Mouse (Mus musculus) neural tube, embryonic 15.5 days (tissue): Measurements from ENCODE around the gene Hint3. TPM values are rescaled to one million over a fixed set of nuclear protein-coding genes. Genes with fewer than 3 reads are reported as not detected.

Source experiments
- ATAC-seq: fragments of 200-750 bp; cut with Nextera tagmentation; 2 replicates; pipeline ENCODE4 v1.8.0; 2017; ENCODE audit warnings: mild to moderate bottlenecking, moderate TSS enrichment, moderate library complexity; ENCODE audit not compliant: low FRiP score
- H3K27ac ChIP-seq: fragments of 300-500 bp; sonication (generic); replicated peaks from 2 replicates; pipeline ENCODE4 v1.5.1; 2015; ENCODE audit warnings: mild to moderate bottlenecking, inconsistent platforms
- H3K27me3 ChIP-seq: fragments of 300-500 bp; sonication (generic); replicated peaks from 2 replicates; pipeline ENCODE4 v1.6.1; 2015; ENCODE audit warnings: inconsistent platforms
- H3K36me3 ChIP-seq: fragments of 300-500 bp; sonication (generic); 2 replicates; pipeline ENCODE4 v1.6.1; 2015; ENCODE audit warnings: inconsistent platforms
- H3K4me1 ChIP-seq: fragments of 300-500 bp; sonication (generic); 2 replicates; pipeline ENCODE4 v1.6.1; 2015; ENCODE audit warnings: inconsistent platforms
- H3K4me2 ChIP-seq: fragments of 300-500 bp; sonication (generic); 2 replicates; pipeline ENCODE4 v1.6.1; 2015; ENCODE audit warnings: inconsistent platforms, mild to moderate bottlenecking, moderate library complexity
- H3K4me3 ChIP-seq: fragments of 300-500 bp; sonication (generic); replicated peaks from 2 replicates; pipeline ENCODE4 v1.5.1; 2015; ENCODE audit warnings: mild to moderate bottlenecking, inconsistent platforms
- H3K9ac ChIP-seq: fragments of 300-500 bp; sonication (generic); replicated peaks from 2 replicates; pipeline ENCODE4 v1.6.1; 2015; ENCODE audit warnings: mild to moderate bottlenecking, inconsistent platforms
- H3K9me3 ChIP-seq: fragments of 300-500 bp; sonication (generic); replicated peaks from 2 replicates; pipeline ENCODE4 v1.6.1; 2016; ENCODE audit warnings: inconsistent platforms
- WGBS: fragments of 180-500 bp; shearing (Covaris S2); methylation state at CpG from one replicate; pipeline ENCODE4 v1.1.7; 2015; ENCODE audit warnings: mixed read lengths; 5-methylcytosine and 5-hydroxymethylcytosine counted together
- polyA plus RNA-seq: library from polyadenylated mRNA; unstranded; fragments of >200 nt; fragmentation: Nextera tagmentation; extraction: Ambion mirVana; gene quantifications from 2 replicates; pipeline ENCODE4 v1.2.1, GENCODE M21; 2015

The Hint3 gene
- polyA plus RNA-seq, 1 experiment from 2014 or later, result 21.5 TPM

DNA sequence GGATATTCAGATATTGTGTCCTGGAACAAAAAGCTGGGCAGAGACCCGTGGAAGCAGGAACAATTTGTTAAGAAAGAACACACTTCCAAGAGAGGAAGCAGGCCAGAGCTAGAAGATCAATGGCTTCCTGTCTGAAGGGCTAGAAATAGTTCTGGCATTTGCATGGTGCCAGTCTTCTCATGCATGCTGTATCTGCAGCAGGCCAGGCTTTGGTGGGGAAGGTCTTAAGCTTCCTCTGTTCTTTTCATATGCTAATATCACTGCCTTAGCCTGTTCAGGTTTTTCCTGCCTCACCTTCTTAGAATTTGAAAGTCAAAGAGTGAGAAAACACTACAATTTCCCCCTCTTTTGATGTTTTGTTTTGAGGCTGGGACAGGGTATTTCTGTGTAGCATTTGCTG, 1.9 kb downstream of the Hint3 start:
- Histone ChIP-seq H3K27me3 (no peaks in the 10 kb centered on the region), H3K27ac (no peak overlapping the region), H3K4me3 (no peak overlapping the region), H3K9ac (no peak overlapping the region), H3K9me3 (no peaks in the 10 kb centered on the region), H3K4me2 (no peak overlapping the region), H3K36me3 (no peaks in the 10 kb centered on the region), H3K4me1 (peaks cover 4% of the 10 kb centered on the region; the same call in 1 of the 2 replicates)
- WGBS, result 39% methylated on average over 1 of the region's 1 CpGs
- ATAC-seq, result no peak

DNA sequence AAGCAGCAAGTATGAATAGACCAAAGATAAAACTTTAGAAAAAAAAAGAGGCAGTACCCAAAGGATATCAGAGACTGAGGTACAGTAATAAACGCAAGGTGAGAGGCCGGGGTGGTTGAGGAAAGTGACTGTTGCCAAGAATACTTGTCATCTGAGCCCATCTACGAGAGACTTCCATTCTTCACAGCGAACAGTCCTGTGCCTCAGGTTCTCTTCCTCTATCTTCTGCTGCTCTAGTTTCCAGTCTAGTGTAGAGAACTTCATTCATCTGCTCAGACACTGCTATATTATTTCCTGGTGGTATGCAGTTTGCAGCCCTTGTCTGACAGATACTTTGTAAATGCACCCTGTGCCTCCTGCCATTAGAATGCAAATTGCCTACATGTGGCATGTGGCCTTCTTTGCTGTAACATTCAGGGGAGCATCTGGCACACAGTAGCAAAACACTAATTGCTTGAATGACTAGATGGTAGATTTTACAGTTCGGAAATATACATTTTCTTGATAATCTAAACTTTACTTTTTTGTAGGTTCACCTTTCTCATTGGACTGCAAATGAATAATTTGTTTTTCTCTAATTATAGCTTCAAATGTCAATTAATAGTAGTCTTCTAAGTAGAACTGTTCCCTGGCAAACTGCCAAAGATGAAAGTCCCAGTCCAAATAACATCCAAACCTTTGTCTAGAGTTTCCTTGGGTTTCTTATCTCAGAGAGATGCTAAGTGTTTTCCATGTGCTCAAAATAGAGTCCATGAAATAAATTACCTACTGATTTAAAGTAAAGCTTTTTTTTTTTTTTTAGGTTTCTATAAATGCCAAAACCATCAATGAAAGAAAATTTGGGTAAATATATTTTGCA, 5.0 kb downstream of the Hint3 start:
- Histone ChIP-seq H3K4me2 (no peak overlapping the region), H3K27me3 (no peaks in the 10 kb centered on the region; the same call in 1 of the 2 replicates), H3K9ac (no peak overlapping the region), H3K36me3 (no peaks in the 10 kb centered on the region), H3K9me3 (no peaks in the 10 kb centered on the region), H3K4me1 (peaks cover 4% of the 10 kb centered on the region; the same call in 1 of the 2 replicates), H3K27ac (no peak overlapping the region), H3K4me3 (no peak overlapping the region)
- ATAC-seq, result peak; percentile 56; the same call in 1 of the 2 replicates
- 55% methylated on average over 5 of the region's 5 CpGs for WGBS

DNA sequence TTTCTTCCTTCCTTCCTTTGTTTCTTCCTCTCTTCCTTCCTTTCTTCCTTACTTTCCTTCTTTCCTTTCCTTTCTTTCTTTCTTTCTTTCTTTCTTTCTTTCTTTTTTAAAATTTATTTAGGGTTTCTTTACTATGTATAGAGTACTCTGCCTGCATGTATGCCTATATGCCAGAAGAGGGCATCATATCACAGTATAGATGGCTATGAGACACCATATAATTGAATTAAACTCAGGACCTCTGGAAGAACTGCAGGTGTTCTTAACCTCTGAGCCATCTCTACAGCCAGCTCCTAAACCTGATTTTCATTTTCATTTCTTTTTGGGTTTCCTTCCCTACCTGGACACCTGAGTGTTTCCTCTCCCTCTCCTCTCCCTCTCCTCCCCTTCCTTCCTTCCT, 6.5 kb downstream of the Hint3 start:
- Histone ChIP-seq H3K36me3 (no peaks in the 10 kb centered on the region), H3K9ac (no peak overlapping the region), H3K4me2 (no peak overlapping the region), H3K27me3 (no peaks in the 10 kb centered on the region; the same call in 1 of the 2 replicates), H3K27ac (no peak overlapping the region), H3K4me1 (peaks cover 7% of the 10 kb centered on the region; the same call in 1 of the 2 replicates), H3K4me3 (no peak overlapping the region), H3K9me3 (no peaks in the 10 kb centered on the region)
- ATAC-seq, result no peak

DNA sequence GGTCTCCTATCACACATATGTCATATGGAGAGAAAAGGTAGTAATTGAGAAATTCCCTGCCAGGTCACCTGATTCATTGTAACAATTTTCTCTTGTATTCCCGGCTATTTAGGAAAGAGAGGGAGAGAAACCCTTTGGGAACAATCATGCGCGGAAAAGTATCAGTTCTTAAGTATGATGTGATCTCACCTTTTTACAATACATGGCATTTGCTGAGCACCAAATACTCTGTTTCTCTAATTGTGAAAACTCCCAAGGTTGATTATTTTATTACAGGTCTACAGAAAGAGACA, 10.6 kb downstream of the Hint3 start:
- Histone ChIP-seq H3K27ac (peak overlapping the region; percentile 95), H3K9ac (peak overlapping the region; percentile 75), H3K27me3 (no peaks in the 10 kb centered on the region; the same call in 1 of the 2 replicates), H3K4me3 (peak overlapping the region; percentile 68), H3K9me3 (no peaks in the 10 kb centered on the region), H3K36me3 (no peaks in the 10 kb centered on the region), H3K4me1 (peaks cover 10% of the 10 kb centered on the region), H3K4me2 (peak overlapping the region; percentile 73)
- 41% methylated on average over 3 of the region's 3 CpGs for WGBS
- no peak for ATAC-seq

DNA sequence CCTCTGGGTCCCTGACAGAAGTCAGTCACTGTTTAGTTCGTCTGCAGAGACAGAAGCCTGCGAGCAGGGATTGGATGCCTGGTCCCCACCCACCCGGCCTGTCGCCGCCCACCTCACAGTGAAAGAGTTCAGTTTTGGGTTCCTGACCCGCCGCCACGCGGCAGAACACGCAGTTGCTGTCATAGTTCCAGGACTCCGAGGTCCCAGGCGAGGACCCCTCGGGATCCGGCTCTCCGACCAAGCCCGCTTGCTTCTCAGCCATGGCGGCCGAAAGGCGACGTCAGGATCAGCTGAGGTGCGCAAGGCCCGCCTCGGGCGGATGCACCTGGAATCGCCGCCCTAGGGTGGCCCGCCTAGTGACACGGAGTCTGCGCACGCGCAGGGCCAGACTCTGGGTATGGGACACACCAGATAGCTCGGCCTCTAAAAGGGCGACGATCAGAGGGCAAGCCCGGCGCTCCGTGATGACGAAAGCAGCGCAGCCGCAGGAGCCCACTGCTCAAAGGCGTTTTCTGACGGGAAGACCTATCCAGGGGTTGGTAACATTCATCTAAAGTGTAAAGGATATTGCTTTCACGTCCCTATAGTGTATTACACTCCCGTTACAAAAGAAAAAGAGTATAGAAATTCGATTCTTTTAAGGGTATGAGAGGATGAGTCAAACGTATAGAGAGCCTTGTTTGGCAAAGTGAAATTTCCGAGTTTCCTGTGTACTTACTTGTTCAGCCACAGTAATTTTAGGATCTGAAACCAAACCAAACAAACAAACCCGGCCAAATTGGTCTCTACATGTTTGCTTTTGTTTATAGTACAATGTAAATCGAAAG, 11.1 kb downstream of the Hint3 start:
- Histone ChIP-seq H3K27me3 (no peaks in the 10 kb centered on the region; the same call in 1 of the 2 replicates), H3K9ac (peak overlapping the region; percentile 75), H3K36me3 (no peaks in the 10 kb centered on the region), H3K4me1 (peaks cover 10% of the 10 kb centered on the region), H3K27ac (peak overlapping the region; percentile 95), H3K4me3 (peak overlapping the region; percentile 68), H3K4me2 (peak overlapping the region; percentile 73), H3K9me3 (no peaks in the 10 kb centered on the region)
- peak; percentile 100 for ATAC-seq
- WGBS, result under 1% methylated on average over 49 of the region's 49 CpGs

DNA sequence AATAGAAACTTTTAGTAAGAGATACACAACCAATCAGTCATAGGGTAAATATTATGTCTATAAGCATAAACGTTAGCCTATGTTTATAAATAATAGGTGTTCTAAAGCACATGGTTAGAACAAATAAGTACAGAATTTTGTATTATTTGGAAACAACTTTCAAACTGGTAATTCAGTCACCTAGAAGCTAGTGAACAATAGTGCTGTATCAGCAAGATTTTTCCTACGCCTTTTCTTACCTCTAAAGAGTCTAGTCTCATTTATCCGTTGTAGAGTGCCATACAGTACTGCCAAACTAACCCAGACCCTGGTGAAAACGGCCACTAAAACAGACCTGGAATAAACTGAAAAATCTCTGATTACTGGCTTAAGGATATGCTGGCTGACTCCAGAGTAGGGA, 16.4 kb downstream of the Hint3 start:
- Histone ChIP-seq H3K36me3 (peaks cover 5% of the 10 kb centered on the region), H3K9ac (no peak overlapping the region), H3K4me2 (no peak overlapping the region), H3K4me1 (peaks cover 7% of the 10 kb centered on the region), H3K4me3 (no peak overlapping the region), H3K27ac (no peak overlapping the region), H3K9me3 (no peaks in the 10 kb centered on the region), H3K27me3 (no peaks in the 10 kb centered on the region)
- ATAC-seq, result no peak
- WGBS, result 90% methylated on average over 4 of the region's 4 CpGs

DNA sequence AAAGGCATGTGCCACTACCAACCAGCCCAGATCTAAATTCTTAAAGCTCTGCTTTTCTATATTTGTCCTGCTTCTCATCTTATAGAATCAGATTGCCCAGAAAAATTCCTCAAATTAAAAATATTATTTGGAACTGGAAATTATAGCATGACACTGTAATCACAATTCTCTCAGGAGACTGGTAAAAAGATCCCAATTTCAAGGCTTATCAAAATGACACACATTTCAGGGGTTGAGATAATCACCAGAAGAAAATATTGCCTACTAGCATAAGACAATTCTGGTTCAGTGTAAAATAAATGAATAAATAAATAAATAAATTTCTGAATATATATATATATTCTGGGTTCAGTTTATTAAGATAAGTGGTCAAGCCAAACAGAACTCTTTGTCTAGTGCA, 19.8 kb downstream of the Hint3 start:
- ATAC-seq, result no peak
- Histone ChIP-seq H3K27me3 (no peaks in the 10 kb centered on the region), H3K27ac (no peak overlapping the region), H3K9me3 (no peaks in the 10 kb centered on the region), H3K9ac (no peak overlapping the region), H3K36me3 (peaks cover 11% of the 10 kb centered on the region), H3K4me2 (no peak overlapping the region), H3K4me1 (no peaks in the 10 kb centered on the region), H3K4me3 (no peak overlapping the region)

DNA sequence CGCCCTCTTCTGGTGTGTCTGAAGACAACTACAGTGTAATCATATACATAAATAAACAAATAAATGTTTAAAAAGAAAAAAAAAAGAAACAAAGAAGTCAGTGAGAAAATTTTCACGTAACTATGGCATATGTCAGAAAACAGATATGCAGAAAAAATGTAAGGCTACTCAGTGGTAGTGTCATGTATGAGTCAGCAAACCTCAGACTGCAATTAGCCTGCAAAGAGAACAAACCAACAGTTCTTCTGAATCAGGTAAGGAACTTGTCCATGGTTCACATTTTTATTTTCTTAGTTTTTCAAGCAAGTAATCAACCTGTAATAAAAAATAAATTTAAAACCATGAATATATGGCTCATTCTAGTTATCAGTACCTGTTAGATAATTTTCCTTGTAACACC, 21.3 kb downstream of the Hint3 start:
- Histone ChIP-seq H3K27ac (no peak overlapping the region), H3K9ac (no peak overlapping the region), H3K4me1 (no peaks in the 10 kb centered on the region), H3K4me3 (no peak overlapping the region), H3K9me3 (no peaks in the 10 kb centered on the region), H3K4me2 (no peak overlapping the region), H3K27me3 (no peaks in the 10 kb centered on the region), H3K36me3 (peaks cover 11% of the 10 kb centered on the region)
- ATAC-seq, result no peak
- WGBS, result 76% methylated on average over 2 of the region's 2 CpGs

DNA sequence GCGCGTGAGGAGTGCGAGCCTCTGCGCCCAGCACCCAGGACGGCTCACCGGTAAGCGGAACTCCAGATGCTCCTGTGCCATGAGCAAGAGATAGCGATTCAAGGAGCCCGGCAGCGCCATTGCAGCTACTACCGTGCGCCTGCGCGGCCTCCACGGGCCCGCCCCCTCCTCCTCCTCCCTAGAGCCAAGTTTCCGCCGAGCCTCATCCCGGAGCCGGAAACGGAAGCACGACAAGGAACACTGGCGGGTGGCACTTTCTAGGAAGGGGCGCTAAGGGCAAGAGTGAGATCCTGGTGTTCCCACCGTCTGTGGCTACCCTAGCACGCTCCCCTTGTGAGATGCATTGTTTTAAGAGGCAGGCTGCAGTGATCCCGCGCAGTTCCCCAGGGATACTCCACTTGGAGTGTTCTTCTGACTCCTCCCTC, 28.9 kb downstream of the Hint3 start, which contains the start of gene Trmt11:
Trmt11 (minus strand) TSS at position 208 of the 425 bp plus-strand sequence.
- under 1% methylated on average over 28 of the region's 28 CpGs for WGBS

DNA sequence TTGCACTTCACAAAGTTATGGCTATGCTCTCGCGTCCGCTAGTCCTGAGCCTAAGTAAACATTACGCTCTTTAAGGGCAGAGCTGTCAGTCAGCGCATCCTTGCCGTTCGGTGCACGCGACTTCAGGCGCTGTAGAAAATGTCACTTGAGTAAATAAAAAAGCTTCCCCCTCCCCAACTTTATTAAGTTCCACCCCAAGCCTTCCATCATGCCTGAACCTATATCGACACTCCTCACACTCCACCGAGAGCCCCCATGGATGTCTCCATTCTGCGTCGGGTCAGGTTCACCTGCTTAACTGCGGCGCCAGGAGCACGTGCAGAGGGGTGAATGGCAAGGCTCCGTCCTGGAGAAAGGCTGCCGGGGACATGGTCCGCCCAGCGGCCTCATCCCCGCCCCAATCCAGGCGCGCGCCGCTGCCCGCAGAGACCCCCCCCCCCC, 29.3 kb downstream of the Hint3 start:
- Histone ChIP-seq H3K9me3 (no peaks in the 10 kb centered on the region), H3K27ac (peak overlapping the region; percentile 85), H3K9ac (peak overlapping the region; percentile 78), H3K4me2 (peak overlapping the region; percentile 84), H3K27me3 (no peaks in the 10 kb centered on the region), H3K4me1 (peaks cover 24% of the 10 kb centered on the region), H3K36me3 (peaks cover 14% of the 10 kb centered on the region), H3K4me3 (peak overlapping the region; percentile 78)
- WGBS, result under 1% methylated on average over 27 of the region's 27 CpGs
- peak; percentile 82 for ATAC-seq

More for the DNA sequence above, 28.9 kb downstream of the Hint3 start, which contains the start of gene Trmt11:
- H3K9me3 ChIP-seq, result no peaks in the 10 kb centered on the region
- peaks cover 10% of the 10 kb centered on the region for H3K36me3 ChIP-seq
- peaks cover 24% of the 10 kb centered on the region for H3K4me1 ChIP-seq
- H3K27me3 ChIP-seq, result no peaks in the 10 kb centered on the region
- peak within 1 kb of the TSS; percentile 78 for H3K9ac ChIP-seq
- H3K4me2 ChIP-seq, result peak within 1 kb of the TSS; percentile 84
- peak within 1 kb of the TSS; percentile 85 for H3K27ac ChIP-seq
- peak within 1 kb of the TSS; percentile 78 for H3K4me3 ChIP-seq
- ATAC-seq, result peak; percentile 98

DNA sequence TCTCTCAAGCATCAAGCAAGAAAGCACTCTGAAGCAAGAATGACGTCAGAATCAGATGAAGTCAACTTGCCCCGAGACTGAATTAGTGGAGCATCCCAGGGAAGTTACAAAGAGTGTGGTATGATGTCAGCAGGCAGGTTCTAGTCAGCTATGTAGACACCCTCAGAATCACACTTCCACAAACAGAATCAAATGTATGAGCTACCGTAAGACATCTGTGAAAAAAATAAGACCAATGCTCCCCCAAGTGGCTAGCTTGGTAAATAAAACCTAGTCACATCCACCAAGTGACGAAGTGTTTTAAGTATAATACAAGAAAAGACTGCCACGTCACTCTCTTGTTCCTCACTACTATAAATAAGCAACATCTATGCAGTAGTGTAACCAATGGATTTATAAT, 42.4 kb downstream of the Hint3 start:
- Histone ChIP-seq H3K36me3 (peaks cover 26% of the 10 kb centered on the region), H3K27me3 (no peaks in the 10 kb centered on the region), H3K4me3 (no peak overlapping the region), H3K9ac (no peak overlapping the region), H3K9me3 (no peaks in the 10 kb centered on the region), H3K4me1 (no peaks in the 10 kb centered on the region), H3K27ac (no peak overlapping the region), H3K4me2 (no peak overlapping the region)
- peak; percentile 45; the same call in 1 of the 2 replicates for ATAC-seq
- WGBS, result 66% methylated on average over 5 of the region's 5 CpGs
